Mouse (Mus musculus) limb, embryonic 11.5 days (tissue): ENCODE measurements around the gene Nfe2l3. TPM values are rescaled to one million over a fixed set of nuclear protein-coding genes. Genes with fewer than 3 reads are reported as not detected.

Source experiments
- ATAC-seq: fragments of 200-750 bp; cut with Nextera tagmentation; 2 replicates; pipeline ENCODE4 v1.8.0; 2017; ENCODE audit warnings: low read depth; ENCODE audit not compliant: insufficient number of reproducible peaks, low FRiP score, low TSS enrichment
- DNase-seq: peaks from one replicate; pipeline ENCODE4 v3.0.0-alpha.2; 2015; ENCODE audit warnings: low spot score
- H3K27ac ChIP-seq: fragments of 300-500 bp; sonication (generic); replicated peaks from 2 replicates; pipeline ENCODE4 v1.5.1; 2014; ENCODE audit warnings: low read depth, mild to moderate bottlenecking, low read length
- H3K27me3 ChIP-seq: fragments of 300-500 bp; sonication (generic); 2 replicates; pipeline ENCODE4 v1.6.1; 2014; ENCODE audit warnings: mild to moderate bottlenecking, low read length, mixed read lengths; ENCODE audit not compliant: control insufficient read depth, insufficient read depth
- H3K36me3 ChIP-seq: fragments of 300-500 bp; sonication (generic); 2 replicates; pipeline ENCODE4 v1.6.1; 2014; ENCODE audit warnings: mild to moderate bottlenecking, low read length, moderate library complexity, mixed read lengths; ENCODE audit not compliant: control insufficient read depth, insufficient read depth
- H3K4me1 ChIP-seq: fragments of 300-500 bp; sonication (generic); 2 replicates; pipeline ENCODE4 v1.6.1; 2014; ENCODE audit warnings: low read length, mixed read lengths; ENCODE audit not compliant: control insufficient read depth, insufficient read depth
- H3K4me2 ChIP-seq: fragments of 300-500 bp; sonication (generic); 2 replicates; pipeline ENCODE4 v1.6.1; 2014; ENCODE audit warnings: low read depth, mild to moderate bottlenecking, moderate library complexity; ENCODE audit not compliant: severe bottlenecking
- H3K4me3 ChIP-seq: fragments of 300-500 bp; sonication (generic); 2 replicates; pipeline ENCODE4 v1.5.1; 2014; ENCODE audit warnings: low read depth, low read length
- H3K9ac ChIP-seq: fragments of 300-500 bp; sonication (generic); 2 replicates; pipeline ENCODE4 v1.6.1; 2014; ENCODE audit warnings: mild to moderate bottlenecking, low read length
- H3K9me3 ChIP-seq: fragments of 300-500 bp; sonication (generic); 2 replicates; pipeline ENCODE4 v1.6.1; 2016; ENCODE audit warnings: low read length; ENCODE audit not compliant: control insufficient read depth
- WGBS: fragments of 180-500 bp; shearing (Covaris S2); extraction: QIAGEN DNeasy Blood & Tissue Kit; methylation state at CpG from one replicate; pipeline ENCODE4 v1.1.7; 2014; 5-methylcytosine and 5-hydroxymethylcytosine counted together
- polyA plus RNA-seq: library from polyadenylated mRNA; unstranded; fragments of >200 nt; fragmentation: Nextera tagmentation; extraction: Ambion mirVana; gene quantifications from 2 replicates; pipeline ENCODE4 v1.2.1, GENCODE M21; 2014

Nfe2l3 gene
- polyA plus RNA-seq, 1 experiment from 2014 or later, result 0.73 TPM

DNA sequence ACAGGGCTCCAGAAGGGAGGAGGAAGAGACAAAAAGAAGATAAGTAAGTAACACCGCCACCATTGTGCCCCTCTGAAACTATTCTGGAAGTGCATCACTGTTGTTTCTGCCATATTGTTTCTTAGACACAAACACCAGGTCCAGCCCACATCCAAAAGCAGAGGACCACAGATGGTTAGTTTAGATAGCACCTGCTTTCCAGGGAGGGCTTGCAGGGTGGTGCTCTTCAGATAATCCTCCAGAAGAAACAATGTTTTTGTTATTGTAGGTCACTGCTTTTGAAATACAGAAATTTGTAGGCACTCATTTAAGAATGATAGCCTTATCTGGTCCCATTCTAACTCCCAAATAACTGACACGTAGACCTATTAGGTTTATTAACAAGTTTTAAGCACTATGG lies 7.9 kb upstream of the Nfe2l3 start:
- DNase-seq (no peak), ATAC-seq (no peak)
- Histone ChIP-seq H3K27me3 (no peaks in the 10 kb centered on the region), H3K9me3 (no peaks in the 10 kb centered on the region), H3K4me1 (no peaks in the 10 kb centered on the region), H3K4me2 (no peak overlapping the region), H3K27ac (no peak overlapping the region), H3K36me3 (no peaks in the 10 kb centered on the region), H3K4me3 (no peak overlapping the region), H3K9ac (no peak overlapping the region)
- WGBS, result 91% methylated on average over 2 of the region's 2 CpGs

DNA sequence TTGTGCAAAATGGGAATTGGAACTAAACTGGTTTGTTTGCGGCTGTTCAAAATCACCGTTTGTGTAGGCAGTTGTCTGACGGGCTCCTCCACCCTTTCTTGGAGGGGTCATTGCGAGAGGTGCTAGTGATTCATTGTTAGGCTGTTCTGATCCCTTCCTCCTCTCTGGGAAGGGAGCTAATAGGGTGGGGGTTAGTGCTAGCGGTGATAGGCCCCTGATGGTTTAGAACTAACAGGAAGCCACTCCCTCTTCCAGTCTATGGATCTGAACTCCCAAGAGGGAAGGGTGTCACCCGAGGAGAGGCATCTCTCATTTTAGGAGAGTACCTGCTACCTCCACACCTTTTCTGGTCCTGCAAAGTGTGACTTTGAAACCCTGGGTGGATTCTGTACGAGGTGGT lies 1.8 kb downstream of the Nfe2l3 start:
- no peak overlapping the region for H3K4me3 ChIP-seq
- WGBS, result 28% methylated on average over 7 of the region's 7 CpGs
- no peaks in the 10 kb centered on the region for H3K36me3 ChIP-seq
- no peaks in the 10 kb centered on the region for H3K9me3 ChIP-seq
- H3K4me2 ChIP-seq, result no peak overlapping the region
- peaks cover 31% of the 10 kb centered on the region for H3K27me3 ChIP-seq
- 0 out of 2 replicates have a peak, but pooled peaks cover 4% of the 10 kb centered on the region for H3K4me1 ChIP-seq
- H3K9ac ChIP-seq, result no peak overlapping the region
- no peak overlapping the region for H3K27ac ChIP-seq
- no peak for DNase-seq
- ATAC-seq, result no peak

DNA sequence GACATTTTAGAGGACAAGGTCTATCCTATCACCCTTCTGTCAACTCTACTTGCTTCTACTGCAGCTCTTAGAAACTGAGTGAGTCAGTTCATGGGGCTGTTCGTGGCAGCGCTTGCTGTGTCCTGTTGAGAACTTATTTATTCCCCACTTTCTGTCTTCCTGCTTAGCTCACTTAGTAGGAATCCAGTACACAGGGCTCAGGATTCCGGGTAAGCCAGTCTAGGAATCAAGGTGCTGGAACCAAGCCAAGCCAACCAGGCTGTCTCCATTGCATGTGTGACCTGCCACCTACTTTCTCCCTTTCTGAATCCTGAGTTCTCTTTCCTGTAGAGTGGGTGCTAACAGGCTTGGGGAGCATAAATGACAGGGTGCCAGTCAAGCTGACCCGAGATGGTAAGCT lies 5.2 kb downstream of the Nfe2l3 start:
- Histone ChIP-seq H3K27me3 (peaks cover 24% of the 10 kb centered on the region), H3K9ac (no peak overlapping the region)
- no peak for ATAC-seq

DNA sequence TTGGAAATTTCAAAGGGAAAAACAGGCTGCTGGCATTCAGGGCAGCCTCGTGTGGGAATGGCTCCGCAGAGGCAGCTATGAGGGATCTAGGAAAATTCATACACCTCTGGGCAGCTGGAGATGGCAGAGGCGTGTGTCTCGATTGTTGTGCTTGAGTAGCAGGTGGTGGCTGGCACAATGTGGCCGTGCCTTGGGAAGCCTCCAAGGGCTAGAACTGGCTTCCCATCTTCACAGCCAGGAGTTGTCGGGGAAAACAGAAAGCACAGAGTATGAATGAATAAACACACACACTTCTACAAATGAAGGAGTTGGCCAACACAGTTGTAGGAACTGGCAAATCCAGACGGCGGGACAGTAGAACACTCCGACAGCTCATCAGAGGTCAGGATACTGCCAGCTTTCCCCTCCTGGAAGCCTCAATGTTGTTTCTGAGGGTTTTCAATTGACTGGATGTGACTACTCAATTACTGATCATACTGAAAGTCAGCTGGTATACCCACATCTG lies 6.4 kb downstream of the Nfe2l3 start:
- no peak for DNase-seq
- Histone ChIP-seq H3K27ac (no peak overlapping the region), H3K9me3 (no peaks in the 10 kb centered on the region), H3K9ac (no peak overlapping the region), H3K36me3 (no peaks in the 10 kb centered on the region), H3K4me2 (no peak overlapping the region), H3K4me3 (no peak overlapping the region), H3K4me1 (no peaks in the 10 kb centered on the region), H3K27me3 (peaks cover 11% of the 10 kb centered on the region)
- ATAC-seq, result no peak
- WGBS, result 94% methylated on average over 9 of the region's 9 CpGs

More for the DNA sequence above, 5.2 kb downstream of the Nfe2l3 start:
- H3K4me3 ChIP-seq, result no peak overlapping the region
- no peak overlapping the region for H3K27ac ChIP-seq
- DNase-seq, result no peak
- 0 out of 2 replicates have a peak, but pooled peaks cover 4% of the 10 kb centered on the region for H3K4me1 ChIP-seq
- H3K9me3 ChIP-seq, result no peaks in the 10 kb centered on the region
- H3K36me3 ChIP-seq, result no peaks in the 10 kb centered on the region
- 83% methylated on average over 4 of the region's 4 CpGs for WGBS
- no peak overlapping the region for H3K4me2 ChIP-seq

DNA sequence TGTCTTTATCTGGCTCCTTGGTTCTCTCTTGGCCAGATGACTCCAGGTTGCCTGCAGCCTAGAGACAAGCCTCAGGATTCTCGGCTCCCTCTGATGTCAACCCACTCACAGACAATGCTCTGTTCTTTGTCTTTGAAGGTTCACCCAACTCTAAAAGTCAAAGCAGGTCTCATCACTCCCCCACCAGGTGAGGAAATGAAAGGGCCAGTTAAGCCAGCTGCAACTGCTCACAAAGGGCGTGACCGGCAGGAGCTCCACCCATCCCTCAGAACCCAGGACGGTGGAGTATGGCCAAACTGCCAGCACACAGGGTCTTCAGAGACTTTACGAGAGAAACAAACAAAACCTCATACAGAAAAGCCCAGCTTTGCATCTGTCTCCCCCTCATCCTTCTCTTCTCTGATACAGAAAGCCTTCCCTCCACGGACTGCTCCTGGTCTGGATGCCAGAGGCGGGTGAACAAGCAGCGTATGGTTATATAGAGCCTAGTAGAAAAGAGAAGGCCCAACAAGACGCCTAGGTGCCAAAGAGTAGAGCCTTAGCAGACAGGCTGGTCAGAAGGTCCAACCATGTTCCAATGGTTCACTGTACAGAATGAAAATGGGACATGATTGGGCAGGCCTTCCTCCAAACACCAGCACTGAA lies 9.8 kb downstream of the Nfe2l3 start:
- DNase-seq, result no peak
- Histone ChIP-seq H3K9ac (no peak overlapping the region), H3K27ac (no peak overlapping the region), H3K9me3 (no peaks in the 10 kb centered on the region), H3K27me3 (no peaks in the 10 kb centered on the region), H3K4me3 (no peak overlapping the region), H3K4me2 (no peak overlapping the region), H3K4me1 (no peaks in the 10 kb centered on the region), H3K36me3 (no peaks in the 10 kb centered on the region)
- no peak for ATAC-seq
- 47% methylated on average over 9 of the region's 9 CpGs for WGBS

DNA sequence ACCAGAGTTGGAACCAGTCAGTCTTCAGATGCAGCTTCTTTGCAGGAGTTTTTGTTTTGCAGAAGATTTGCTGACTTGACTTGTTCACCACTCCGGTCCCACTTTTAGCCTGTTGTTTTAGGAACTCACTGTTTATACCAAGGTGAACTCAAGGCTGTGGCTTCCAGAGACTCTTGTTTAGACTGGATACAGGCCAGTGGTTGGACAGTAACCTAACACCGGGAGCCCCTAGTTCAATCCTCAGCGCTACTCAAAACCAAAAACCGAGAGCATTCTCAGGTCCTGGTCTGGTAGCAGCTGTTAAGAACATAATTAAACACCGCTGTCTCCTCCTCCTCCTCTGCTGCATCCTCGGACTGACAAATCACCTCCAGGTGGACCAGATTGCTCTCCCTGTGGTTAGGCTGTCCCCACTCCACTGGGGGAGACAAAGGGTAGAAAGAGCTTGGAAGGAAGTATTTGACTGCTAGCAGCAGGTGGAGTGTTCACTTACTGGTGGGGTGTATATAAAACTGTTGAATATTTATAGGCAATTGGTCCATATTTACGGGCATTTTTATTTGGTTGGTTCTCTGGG lies 20.5 kb downstream of the Nfe2l3 start:
- Histone ChIP-seq H3K9me3 (no peaks in the 10 kb centered on the region), H3K4me1 (peaks cover 8% of the 10 kb centered on the region; the same call in 1 of the 2 replicates), H3K27ac (no peak overlapping the region), H3K4me2 (no peak overlapping the region), H3K27me3 (no peaks in the 10 kb centered on the region), H3K9ac (no peak overlapping the region), H3K36me3 (no peaks in the 10 kb centered on the region), H3K4me3 (no peak overlapping the region)
- no peak for ATAC-seq
- 53% methylated on average over 7 of the region's 7 CpGs for WGBS
- no peak for DNase-seq

DNA sequence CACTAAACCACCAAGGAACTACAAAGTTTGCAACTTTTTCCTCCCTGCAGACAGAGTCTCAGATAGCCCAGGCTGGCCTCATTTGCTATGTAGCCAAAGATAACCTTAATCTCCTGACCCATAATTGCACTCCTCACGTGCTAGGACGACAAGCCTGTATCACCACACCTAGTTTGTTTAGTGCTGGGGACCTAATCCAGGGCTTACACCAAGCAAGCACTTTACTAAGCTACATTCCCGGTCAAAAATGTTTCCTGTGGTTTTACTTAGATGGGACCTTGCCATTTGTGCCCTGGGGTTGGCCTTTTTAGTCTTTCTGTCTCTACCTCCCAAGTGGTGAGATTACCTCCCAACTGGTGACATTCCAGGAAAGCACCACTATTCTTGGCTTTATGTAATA lies 22.5 kb downstream of the Nfe2l3 start:
- 62% methylated on average over 3 of the region's 3 CpGs for WGBS
- no peak for DNase-seq
- Histone ChIP-seq H3K4me3 (no peak overlapping the region), H3K36me3 (peaks cover 7% of the 10 kb centered on the region; the same call in 1 of the 2 replicates), H3K27ac (no peak overlapping the region), H3K4me1 (peaks cover 8% of the 10 kb centered on the region; the same call in 1 of the 2 replicates), H3K27me3 (no peaks in the 10 kb centered on the region), H3K9me3 (no peaks in the 10 kb centered on the region), H3K4me2 (no peak overlapping the region), H3K9ac (no peak overlapping the region)
- ATAC-seq, result no peak

DNA sequence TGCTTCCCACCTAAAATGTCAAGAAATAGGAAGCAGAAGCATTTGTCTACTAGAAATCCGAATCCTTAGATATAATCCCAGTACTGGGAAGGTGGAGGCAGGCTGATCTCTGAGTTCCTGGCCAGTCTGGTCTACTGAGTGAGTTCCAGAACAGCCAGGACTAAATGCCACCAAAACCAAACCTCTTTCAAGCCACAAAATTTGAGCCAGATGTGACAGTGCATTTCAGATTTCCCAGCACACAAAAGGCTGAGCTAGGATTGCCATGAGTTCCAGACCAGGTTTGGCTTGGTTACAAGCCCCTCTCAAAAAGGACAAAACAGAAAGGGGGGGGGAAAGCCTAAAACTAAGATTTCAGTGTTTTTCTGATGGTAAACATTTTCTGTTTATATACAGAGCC lies 23.7 kb downstream of the Nfe2l3 start:
- Histone ChIP-seq H3K36me3 (peaks cover 7% of the 10 kb centered on the region; the same call in 1 of the 2 replicates), H3K27ac (no peak overlapping the region), H3K9ac (no peak overlapping the region), H3K9me3 (no peaks in the 10 kb centered on the region), H3K4me1 (peaks cover 8% of the 10 kb centered on the region; the same call in 1 of the 2 replicates), H3K27me3 (no peaks in the 10 kb centered on the region), H3K4me2 (no peak overlapping the region), H3K4me3 (no peak overlapping the region)
- DNase-seq (no peak), ATAC-seq (no peak)
- WGBS, result 73% methylated on average over 1 of the region's 1 CpGs
